Mouse (Mus musculus) megakaryocyte progenitor cell, adult 5-6 weeks (primary cell): ENCODE measurements around the gene Tmprss3. TPM values are rescaled to one million over a fixed set of nuclear protein-coding genes. Genes with fewer than 3 reads are reported as not detected.

Source experiments
- ATAC-seq: replicated peaks from 2 replicates; pipeline ENCODE4 v1.8.0; 2016; ENCODE audit warnings: mild to moderate bottlenecking, moderate TSS enrichment, inconsistent platforms; ENCODE audit not compliant: poor library complexity
- total RNA-seq, 2 experiments: library from RNA; stranded (forward) in 1 of 2; stranded (reverse) in 1 of 2; fragments of 157-497, 149-512 nt in 1 of 2; fragments of 200-1000 nt in 1 of 2; gene quantifications; 2 replicates each; pipeline versions ENCODE4 v1.2.3 to v1.2.4; 2015 to 2017

Gene Tmprss3
- total RNA-seq, 2 experiments from 2014 or later: 2.4 to 7.6 TPM

DNA sequence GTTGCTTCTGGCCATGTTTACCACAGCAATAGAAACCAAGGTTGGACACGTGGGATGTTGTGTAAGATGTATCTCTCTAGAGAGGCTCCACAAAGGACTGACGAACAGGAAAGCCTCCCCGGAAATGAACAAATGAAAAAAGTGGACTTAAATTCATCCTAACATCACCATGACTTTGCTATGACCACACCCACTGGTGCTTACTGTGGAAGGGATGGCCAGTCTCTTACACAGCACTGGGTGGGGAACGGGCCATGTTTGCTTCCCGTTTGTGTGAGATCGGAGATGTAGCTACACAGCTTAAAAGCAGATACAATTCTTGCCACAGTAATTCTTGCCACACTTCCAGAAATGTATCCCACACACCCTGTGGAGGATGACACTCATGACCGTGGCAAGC, 2.5 kb downstream of the Tmprss3 start:
- ATAC-seq: peak; percentile 57

- ATAC-seq: peak; percentile 17
These were observed 3.6 kb downstream of the Tmprss3 start for GRCm38 (mm10) chr17:31195207-31195606.

- no peak for ATAC-seq
These were observed 5.4 kb downstream of the Tmprss3 start for GRCm38 (mm10) chr17:31193360-31193759.

DNA sequence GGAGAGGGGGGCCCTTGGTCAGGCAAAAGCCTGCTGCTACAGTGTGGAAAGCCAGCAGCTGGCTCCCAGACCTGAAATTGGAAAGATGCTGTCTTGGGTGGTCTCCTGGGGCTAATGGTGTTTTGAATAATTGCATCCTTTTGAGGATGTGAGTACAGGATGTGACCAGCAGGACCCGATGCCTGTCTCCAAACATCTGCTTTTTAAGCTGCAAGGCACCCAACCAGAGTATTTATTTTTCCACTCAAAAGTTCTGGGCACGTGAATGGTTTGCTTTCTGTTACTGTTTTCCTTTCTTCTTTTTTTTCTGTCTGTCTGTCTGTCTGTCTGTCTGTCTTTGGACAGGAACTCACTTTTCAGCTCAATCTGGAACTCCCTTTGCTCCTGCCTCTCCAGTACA, 6.1 kb downstream of the Tmprss3 start:
- ATAC-seq: no peak

GRCm38 (mm10) chr17:31191825-31192224, 7.0 kb downstream of the Tmprss3 start:
- no peak for ATAC-seq

- peak; percentile 95 for ATAC-seq
These were observed 11.4 kb downstream of the Tmprss3 start for GRCm38 (mm10) chr17:31187370-31187769.

- no peak for ATAC-seq
These were observed 14.3 kb downstream of the Tmprss3 start for GRCm38 (mm10) chr17:31184269-31184990.

DNA sequence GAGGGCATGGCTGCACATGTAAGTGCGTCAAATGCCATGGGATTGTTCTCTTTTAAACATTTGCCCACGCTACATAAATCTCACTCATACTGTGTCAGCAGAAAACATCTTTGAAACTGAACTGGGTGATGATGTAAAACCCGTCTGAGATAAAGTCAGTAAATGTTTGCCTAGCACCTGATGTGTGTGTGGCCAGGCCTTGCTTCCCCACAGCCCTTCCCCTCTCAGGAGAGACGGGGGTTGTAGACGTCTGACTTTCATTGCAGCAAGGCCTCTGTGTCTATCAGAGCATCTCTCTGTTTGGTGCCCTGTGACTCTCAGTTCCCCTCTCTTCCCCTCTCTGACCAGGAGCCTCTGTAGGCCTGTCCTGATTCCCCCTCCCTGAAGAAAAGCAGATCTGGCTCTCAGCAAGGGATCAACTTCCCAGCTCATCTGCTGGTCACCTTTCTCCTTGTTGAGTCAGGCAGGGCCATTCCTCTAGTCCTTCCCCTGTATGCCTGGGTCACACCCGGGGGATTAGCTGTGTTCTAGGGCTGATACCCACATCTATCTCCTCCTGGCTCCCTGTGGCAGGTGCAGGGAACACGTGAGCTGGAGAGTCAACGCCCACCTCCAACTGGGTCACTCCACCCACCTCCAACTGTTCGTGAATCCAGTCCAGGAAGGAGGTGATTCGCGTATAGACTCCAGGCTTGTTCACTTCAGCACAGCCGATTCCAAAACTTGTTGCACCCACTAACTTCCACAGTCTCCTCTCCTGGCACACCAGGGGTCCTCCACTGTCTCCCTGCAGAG, 15.4 kb downstream of the Tmprss3 start:
- ATAC-seq: no peak

- peak; percentile 86 for ATAC-seq
These were observed 17.3 kb downstream of the Tmprss3 start for GRCm38 (mm10) chr17:31181490-31181889.

DNA sequence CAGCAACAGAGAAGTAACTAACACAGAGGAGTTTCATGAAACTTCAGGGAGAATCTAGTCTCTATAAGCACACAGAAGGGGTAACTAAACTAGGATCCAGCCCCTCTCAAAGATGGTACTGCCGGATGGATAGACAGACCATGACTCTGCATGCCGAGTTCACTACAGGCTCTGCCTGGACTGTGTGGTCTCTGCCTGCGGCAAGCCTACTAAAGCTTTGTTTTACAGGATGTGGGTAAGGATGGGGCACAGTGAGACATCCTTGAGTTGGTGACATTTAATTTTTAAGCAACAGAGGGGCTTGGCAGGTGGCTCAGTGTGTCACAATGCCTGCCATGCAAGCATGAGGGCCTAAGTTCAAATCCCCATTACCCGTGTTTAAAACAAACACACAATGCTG, 22.5 kb downstream of the Tmprss3 start:
- peak; percentile 57 for ATAC-seq

- no peak for ATAC-seq
These were observed 29.0 kb downstream of the Tmprss3 start for GRCm38 (mm10) chr17:31169796-31170195.

- no peak for ATAC-seq
These were observed 33.6 kb downstream of the Tmprss3 start, which contains the start of gene Tff1 for GRCm38 (mm10) chr17:31165127-31165526. Gene Tff1 (minus strand): TSS chr17:31165277.

DNA sequence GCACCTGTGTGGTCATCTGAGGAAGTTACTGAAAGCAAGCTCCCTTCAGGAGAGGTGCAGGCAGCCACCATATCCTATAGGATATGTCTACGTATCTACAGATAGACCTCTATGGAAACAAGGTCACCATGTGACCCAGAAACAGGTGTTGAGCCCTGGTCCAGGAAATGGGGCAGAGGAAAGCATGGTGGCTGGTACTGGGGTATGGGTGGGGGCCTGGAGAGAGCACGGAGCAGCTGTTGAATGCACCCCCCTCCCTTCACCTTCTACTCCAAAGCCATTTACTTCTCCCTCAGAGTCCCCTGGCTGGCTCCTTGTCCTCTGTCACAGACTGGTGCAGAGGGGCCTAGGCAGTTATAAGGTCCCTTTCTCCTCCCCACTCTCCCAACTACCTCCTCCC, 35.0 kb downstream of the Tmprss3 start:
- ATAC-seq: no peak

DNA sequence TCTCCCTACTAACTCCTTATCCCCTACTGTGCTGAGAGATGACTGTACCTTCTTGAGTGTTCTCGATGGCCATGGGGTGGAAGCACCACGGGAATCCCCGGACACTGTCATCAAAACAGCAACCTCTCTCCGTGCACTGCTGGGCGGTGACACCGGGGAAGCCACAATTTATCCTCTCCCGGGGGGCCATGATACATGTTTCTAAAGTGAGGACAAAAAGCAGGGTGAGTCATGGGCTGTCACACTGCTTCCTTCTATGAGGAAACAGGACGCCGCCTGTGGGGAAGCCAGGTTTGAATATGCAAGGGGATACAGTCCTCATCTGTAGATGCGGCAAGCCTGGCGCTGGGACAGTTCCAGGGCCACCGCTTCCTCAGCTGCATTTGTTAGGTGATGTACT, 36.2 kb downstream of the Tmprss3 start:
- 0 out of 2 replicates have a peak, but pooled peaks have one; percentile 17 for ATAC-seq

DNA sequence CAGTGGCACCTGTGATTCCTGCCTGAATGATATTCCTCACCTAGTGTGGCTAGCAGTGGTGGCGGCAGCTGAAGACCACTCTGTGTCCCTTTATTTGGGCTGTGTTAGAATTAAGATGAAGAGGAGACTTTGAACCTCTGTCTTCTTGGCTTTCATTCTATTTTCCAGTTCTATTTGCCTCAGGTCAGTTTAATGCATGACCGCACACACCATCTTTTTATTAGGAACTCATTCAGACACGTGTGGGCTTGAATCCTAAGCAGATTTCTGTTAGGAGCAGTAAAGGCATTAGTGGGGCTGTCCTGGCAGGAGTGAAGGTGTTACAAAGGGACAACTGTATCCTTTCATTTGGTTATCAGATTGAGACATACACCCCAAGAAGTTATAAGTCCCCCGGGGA, 38.5 kb downstream of the Tmprss3 start:
- no peak for ATAC-seq

GRCm38 (mm10) chr17:31157921-31158320, 40.9 kb downstream of the Tmprss3 start:
- ATAC-seq: no peak

DNA sequence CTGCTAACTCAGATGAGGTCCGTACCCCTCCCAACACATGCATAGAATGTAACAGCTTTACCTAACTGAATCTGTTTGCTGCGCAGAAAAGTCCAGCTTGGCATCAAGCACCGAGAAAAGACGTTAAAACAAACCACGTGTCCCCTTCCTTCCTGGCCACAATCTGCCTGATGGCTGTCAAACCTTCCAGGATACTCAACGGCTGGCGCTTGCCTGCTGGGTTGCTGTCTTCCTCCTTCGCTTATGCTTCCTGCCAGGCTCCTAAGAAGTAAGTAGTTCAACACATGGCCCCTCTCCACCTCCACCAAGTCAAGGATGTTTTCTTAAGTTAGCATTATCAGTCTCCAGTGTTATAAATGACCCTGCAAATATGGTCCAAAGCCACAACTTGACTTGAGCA, 45.0 kb downstream of the Tmprss3 start:
- ATAC-seq: no peak

GRCm38 (mm10) chr17:31152966-31153499, 45.7 kb downstream of the Tmprss3 start:
- no peak for ATAC-seq

- no peak for ATAC-seq
These were observed 46.3 kb downstream of the Tmprss3 start for GRCm38 (mm10) chr17:31152512-31152911.

DNA sequence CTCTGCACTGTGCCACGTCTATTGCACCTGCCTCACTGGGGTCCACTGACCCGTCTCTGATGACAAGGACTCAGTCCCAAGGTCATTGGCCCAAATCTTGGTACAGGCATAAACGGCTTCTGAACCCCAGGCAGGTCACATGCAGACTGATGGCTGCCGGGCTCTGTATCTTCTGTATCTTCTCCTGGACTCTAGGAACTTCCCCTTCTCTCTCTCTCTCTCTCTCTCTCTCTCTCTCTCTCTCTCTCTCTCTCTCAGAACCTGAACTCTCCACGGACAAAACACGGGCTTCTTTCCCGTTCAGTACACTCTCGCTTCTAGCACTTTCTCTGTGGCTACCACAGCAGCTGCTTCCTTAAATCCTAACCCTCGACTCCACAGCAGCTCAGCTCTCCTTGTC, 52.8 kb downstream of the Tmprss3 start:
- no peak for ATAC-seq

GRCm38 (mm10) chr17:31144040-31145037, 54.4 kb downstream of the Tmprss3 start, which contains the start of gene Tff2:
Gene Tff2 (minus strand): TSS chr17:31144282.
- ATAC-seq: no peak
